Mouse (Mus musculus) myocyte (in vitro differentiated cells): ENCODE measurements around the gene Gsg1l.

Source experiments
- CEBPB ChIP-seq: IDR thresholded peaks from 2 replicates; pipeline ENCODE4 v1.6.1; 2011; ENCODE audit warnings: mild to moderate bottlenecking, moderate library complexity; ENCODE audit not compliant: poor library complexity, insufficient read depth, severe bottlenecking
- MAX ChIP-seq: IDR thresholded peaks from one replicate; pipeline ENCODE4 v1.6.1; 2011; ENCODE audit warnings: low read depth, mild to moderate bottlenecking, control low read depth
- MYOD1 ChIP-seq, 3 experiments: IDR thresholded peaks; one replicate each; pipeline ENCODE4 v1.6.1; 2011; ENCODE audit warnings: control low read depth in 2 of 3, low read depth in 2 of 3, mild to moderate bottlenecking in 2 of 3, moderate library complexity in 1 of 3; ENCODE audit not compliant: insufficient read length in 2 of 3, control insufficient read depth in 1 of 3
- MYOG ChIP-seq, 3 experiments: IDR thresholded peaks; one replicate each; pipeline ENCODE4 v1.6.1; 2011; ENCODE audit warnings: control low read depth in 2 of 3, low read depth in 2 of 3, mild to moderate bottlenecking in 2 of 3; ENCODE audit not compliant: insufficient read length in 2 of 3, control insufficient read depth in 1 of 3, insufficient read depth in 1 of 3
- POLR2A ChIP-seq: IDR thresholded peaks from one replicate; pipeline ENCODE4 v1.6.1; 2011; ENCODE audit warnings: low read depth, mild to moderate bottlenecking, control low read depth, moderate library complexity; ENCODE audit not compliant: insufficient read length
- POLR2AphosphoS2 ChIP-seq: IDR thresholded peaks from one replicate; pipeline ENCODE4 v1.6.1; 2011; ENCODE audit warnings: low read depth, control low read depth; ENCODE audit not compliant: insufficient read length
- TCF12 ChIP-seq: IDR thresholded peaks from one replicate; pipeline ENCODE4 v1.6.1; 2011; ENCODE audit warnings: mild to moderate bottlenecking, control low read depth; ENCODE audit not compliant: poor library complexity, insufficient read depth, severe bottlenecking
- USF1 ChIP-seq: IDR thresholded peaks from one replicate; pipeline ENCODE4 v1.6.1; 2011; ENCODE audit warnings: low read depth, mild to moderate bottlenecking, control low read depth, moderate library complexity

- no peak for TF ChIP-seq MYOG (IDR thresholded peaks at IDR 0.05; ENCODE audit: control insufficient read depth in 1 of 3, insufficient read depth in 1 of 3, insufficient read length in 2 of 3, low read depth in 2 of 3)
- no peak for TF ChIP-seq POLR2A
- TF ChIP-seq MAX, result no peak
- TF ChIP-seq TCF12, result no peak
- no peak for TF ChIP-seq USF1
- TF ChIP-seq CEBPB, result no peak
- TF ChIP-seq POLR2AphosphoS2, result no peak
- TF ChIP-seq MYOD1 (IDR thresholded peaks at IDR 0.05; ENCODE audit: control insufficient read depth in 1 of 3, insufficient read length in 2 of 3, low read depth in 2 of 3), result no peak
Observed at GRCm38 (mm10) chr7:126005274-126005673, 76.9 kb downstream of the Gsg1l start.
